Comparison of ENCODE assay signal across 10 mouse cellular contexts in the genomic region with DNA sequence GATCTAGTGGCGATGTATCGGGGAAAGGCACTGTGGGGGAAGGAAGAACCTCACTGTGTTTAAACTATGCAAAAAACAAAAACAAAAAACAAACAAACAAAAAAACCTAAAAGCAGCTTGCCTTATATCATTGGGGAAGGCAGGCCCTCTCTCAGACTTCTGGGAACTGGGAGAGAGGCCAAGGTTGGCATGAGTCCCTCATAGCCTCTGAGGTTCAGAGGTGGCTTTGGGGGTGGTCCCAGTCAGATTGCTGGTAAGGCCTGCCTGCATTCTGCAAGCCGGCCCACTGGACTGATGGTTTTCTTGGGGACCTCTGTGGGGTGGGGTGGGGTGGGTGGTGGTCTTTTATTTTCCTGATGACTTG. TPM values are rescaled to one million over a fixed set of nuclear protein-coding genes. Genes with fewer than 3 reads are reported as not detected.
DNase-seq lines count a peak whose midpoint lies in the region; ATAC-seq and TF ChIP-seq lines count a peak whose summit lies in the region.
"Had no signal": no experiment of that assay in that cellular context is flagged by ENCODE, and none has a peak within 500 bp of the region (broad histone marks: within the 10 kb centered on the region; RNA-seq: fewer than 3 reads in every experiment).

No protein-coding gene starts in this region.

- peaks cover 22% of the 10 kb centered on the region for H3K36me3 ChIP-seq in heart, embryonic 11.5 days (ENCODE audit: control insufficient read depth, insufficient read depth, low read length)
- peaks cover 38% of the 10 kb centered on the region for H3K36me3 ChIP-seq in limb, embryonic 14.5 days (ENCODE audit: control insufficient read depth, insufficient read depth, low read length)

- TF ChIP-seq POLR2A in limb, embryonic 14.5 days (IDR thresholded peaks at IDR 0.05; ENCODE audit: borderline replicate concordance, extremely low read depth, insufficient read depth, insufficient read length), result no peak

- H3K4me3 ChIP-seq in heart, embryonic 11.5 days (ENCODE audit: low read depth, low read length), result peak overlapping the region; percentile 47
- H3K4me3 ChIP-seq in limb, embryonic 14.5 days (replicated peaks; ENCODE audit: low read length), result peak overlapping the region; percentile 23; the same call in 1 of the 2 replicates

- H3K9ac ChIP-seq in heart, embryonic 11.5 days (ENCODE audit: low read depth, low read length), result peak overlapping the region; percentile 74; the same call in 1 of the 2 replicates
- H3K9ac ChIP-seq in limb, embryonic 14.5 days (ENCODE audit: low read depth, low read length, severe bottlenecking), result peak overlapping the region; percentile 40; the same call in 1 of the 2 replicates

- no peak for DNase-seq in heart, adult 9 months (ENCODE audit: low spot score in 2 of 2)
- DNase-seq in thymus, postnatal 14 days, result peak; percentile 23
- no peak for DNase-seq in thymus, postnatal 10 days (ENCODE audit: low spot score in 2 of 2)
- DNase-seq in limb, embryonic 14.5 days (ENCODE audit: low spot score), result no peak
- no peak for DNase-seq in urinary bladder, postnatal 14 days (ENCODE audit: low spot score)
- no peak for DNase-seq in left cerebral cortex, postnatal 14 days (ENCODE audit: low spot score in 2 of 2)

- WGBS in heart, embryonic 11.5 days (ENCODE audit: insufficient replicate concordance), result 47% methylated on average over 3 of the region's 3 CpGs
- WGBS in limb, embryonic 14.5 days, result 60% methylated on average over 3 of the region's 3 CpGs

- H3K4me1 ChIP-seq in heart, embryonic 11.5 days (ENCODE audit: control insufficient read depth, insufficient read depth, low read length), result peaks cover 7% of the 10 kb centered on the region; the same call in 1 of the 2 replicates
- peaks cover 3% of the 10 kb centered on the region; the same call in 1 of the 2 replicates for H3K4me1 ChIP-seq in limb, embryonic 14.5 days (ENCODE audit: control insufficient read depth, insufficient read depth, low read length)

- H3K4me2 ChIP-seq in heart, embryonic 11.5 days, result peak overlapping the region; percentile 68
- peak overlapping the region; percentile 44 for H3K4me2 ChIP-seq in limb, embryonic 14.5 days (replicated peaks; ENCODE audit: low read depth, low read length, severe bottlenecking)

- H3K27me3 ChIP-seq in heart, embryonic 11.5 days (ENCODE audit: control insufficient read depth, insufficient read depth, low read length), result no peaks in the 10 kb centered on the region
- H3K27me3 ChIP-seq in limb, embryonic 14.5 days (ENCODE audit: control insufficient read depth, insufficient read depth, low read length), result no peaks in the 10 kb centered on the region

- no peak overlapping the region for H3K27ac ChIP-seq in heart, embryonic 11.5 days (ENCODE audit: low read depth, low read length)
- H3K27ac ChIP-seq in limb, embryonic 14.5 days (replicated peaks; ENCODE audit: low read depth, low read length), result no peak overlapping the region

- intact Hi-C loops in left cerebral cortex, postnatal 14 days (cut with DNase I), result no loop called here

- ATAC-seq in heart, embryonic 11.5 days (replicated peaks; ENCODE audit: insufficient number of reproducible peaks, low FRiP score, low TSS enrichment), result no peak
- ATAC-seq in limb, embryonic 14.5 days (ENCODE audit: low FRiP score, low read depth), result no peak
- ATAC-seq in CD4-positive, CD25-positive, alpha-beta regulatory T cell, adult 4 months, result no peak

- H3K9me3 ChIP-seq in heart, embryonic 11.5 days (replicated peaks; ENCODE audit: control insufficient read depth, low read length), result peaks cover 3% of the 10 kb centered on the region; the same call in 1 of the 2 replicates
- H3K9me3 ChIP-seq in limb, embryonic 14.5 days (ENCODE audit: control insufficient read depth, low read length), result no peaks in the 10 kb centered on the region

RNA-seq across cellular contexts. Expression of gene Aldh4a1, which starts 5.7 kb away (rescaled TPM):
- 11.8 and 16.7 TPM in 2 replicates for polyA plus RNA-seq in heart, embryonic 11.5 days (2014; fragmentation: Nextera tagmentation; extraction: Ambion mirVana)
- polyA plus RNA-seq in limb, embryonic 14.5 days (2012; rRNA removed), result 21.9 and 25.6 TPM in 2 replicates
- 21.9 and 23.0 TPM in 2 replicates for polyA plus RNA-seq in limb, embryonic 14.5 days (2014; fragmentation: Nextera tagmentation; extraction: Ambion mirVana)
- 10 to 100 TPM; 17.4 to 18.1 TPM for total RNA-seq in left cerebral cortex, postnatal 14 days (2021)
- polyA plus RNA-seq in CD4-positive, CD25-positive, alpha-beta regulatory T cell, adult 4 months (2017; shearing (Covaris generic)), result 10 to 100 TPM; 11.0 to 22.4 TPM

RNA-seq across cellular contexts. Expression of gene Gm21969, which starts 14.0 kb away (rescaled TPM):
- polyA plus RNA-seq in heart, embryonic 11.5 days (2014; fragmentation: Nextera tagmentation; extraction: Ambion mirVana), result not detected in 2 replicates
- polyA plus RNA-seq in limb, embryonic 14.5 days (2012; rRNA removed), result 0.03 TPM in 1 of 2 replicates, not detected in the other
- polyA plus RNA-seq in limb, embryonic 14.5 days (2014; fragmentation: Nextera tagmentation; extraction: Ambion mirVana), result not detected in 2 replicates
- not detected for total RNA-seq in left cerebral cortex, postnatal 14 days (2021)
- not detected for polyA plus RNA-seq in CD4-positive, CD25-positive, alpha-beta regulatory T cell, adult 4 months (2017; shearing (Covaris generic))
- total RNA-seq: neutrophil, adult 5-6 weeks had no signal
- polyA plus RNA-seq: gonadal fat pad, adult 2 months had no signal

RNA-seq across cellular contexts. Expression of gene Tas1r2, which starts 36.4 kb away (rescaled TPM):
- not detected in 2 replicates for polyA plus RNA-seq in heart, embryonic 11.5 days (2014; fragmentation: Nextera tagmentation; extraction: Ambion mirVana)
- 0.04 and 0.05 TPM in 2 replicates for polyA plus RNA-seq in limb, embryonic 14.5 days (2012; rRNA removed)
- polyA plus RNA-seq in limb, embryonic 14.5 days (2014; fragmentation: Nextera tagmentation; extraction: Ambion mirVana), result not detected in 2 replicates
- not detected for total RNA-seq in left cerebral cortex, postnatal 14 days (2021)
- not detected for polyA plus RNA-seq in CD4-positive, CD25-positive, alpha-beta regulatory T cell, adult 4 months (2017; shearing (Covaris generic))
- polyA plus RNA-seq: gonadal fat pad, adult 2 months had no signal
